Mouse (Mus musculus): Measurements from ENCODE around the gene Dusp3. TPM values are rescaled to one million over a fixed set of nuclear protein-coding genes. Genes with fewer than 3 reads are reported as not detected.

The Dusp3 gene
- polyA plus RNA-seq, 1 experiment from 2014 or later: 14.5 TPM

DNA sequence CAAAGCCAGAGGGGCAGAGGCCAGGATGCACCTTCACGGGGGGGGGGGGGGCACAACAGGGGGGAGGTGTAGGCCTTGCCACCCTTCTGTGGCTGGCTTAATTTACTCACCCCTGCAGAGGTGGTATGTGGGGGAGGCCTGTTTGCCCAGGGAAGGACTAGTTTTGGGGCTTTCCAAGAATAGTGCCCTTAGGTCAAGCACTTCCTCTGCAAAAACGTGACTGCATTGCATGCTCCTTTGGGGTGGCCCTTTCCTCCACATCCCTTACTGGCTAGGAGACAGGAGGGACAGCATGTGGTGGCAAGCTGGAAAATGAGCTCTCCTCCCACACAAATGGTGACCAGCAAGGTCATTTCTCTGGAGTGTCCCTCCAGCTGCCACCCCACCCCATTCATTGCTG lies 21.3 kb downstream of the Dusp3 start:
- WGBS: 20% methylated on average over 2 of the region's 2 CpGs
- no peak for ATAC-seq
- no peaks in the 10 kb centered on the region for H3K9me3 ChIP-seq (ENCODE audit: control insufficient read depth, low read length)
- peaks cover 54% of the 10 kb centered on the region for H3K27me3 ChIP-seq (replicated peaks; ENCODE audit: control insufficient read depth, insufficient read depth, low read length)
- no peak overlapping the region for H3K27ac ChIP-seq (ENCODE audit: low read length)
- peaks cover 22% of the 10 kb centered on the region for H3K4me1 ChIP-seq (replicated peaks; ENCODE audit: control insufficient read depth, insufficient read depth, low read length)
- H3K36me3 ChIP-seq (ENCODE audit: control insufficient read depth, insufficient read depth): no peaks in the 10 kb centered on the region
- H3K4me3 ChIP-seq (replicated peaks; ENCODE audit: low read length): no peak overlapping the region
- no peak overlapping the region for H3K9ac ChIP-seq (replicated peaks; ENCODE audit: low read depth, low read length)
- no peak overlapping the region for H3K4me2 ChIP-seq (ENCODE audit: low read length)

- H3K36me3 ChIP-seq (ENCODE audit: control insufficient read depth, insufficient read depth): no peaks in the 10 kb centered on the region
- ATAC-seq: no peak
- 4% methylated on average over 8 of the region's 8 CpGs for WGBS
- no peak overlapping the region for H3K9ac ChIP-seq (replicated peaks; ENCODE audit: low read depth, low read length)
- no peak overlapping the region for H3K4me2 ChIP-seq (ENCODE audit: low read length)
- H3K9me3 ChIP-seq (ENCODE audit: control insufficient read depth, low read length): no peaks in the 10 kb centered on the region
- H3K27ac ChIP-seq (ENCODE audit: low read length): no peak overlapping the region
- H3K27me3 ChIP-seq (replicated peaks; ENCODE audit: control insufficient read depth, insufficient read depth, low read length): peaks cover 54% of the 10 kb centered on the region
- peaks cover 22% of the 10 kb centered on the region for H3K4me1 ChIP-seq (replicated peaks; ENCODE audit: control insufficient read depth, insufficient read depth, low read length)
- H3K4me3 ChIP-seq (replicated peaks; ENCODE audit: low read length): no peak overlapping the region
These were observed 22.2 kb downstream of the Dusp3 start for GRCm38 (mm10) chr11:101964647-101965046.

GRCm38 (mm10) chr11:101963473-101964291 lies 23.1 kb downstream of the Dusp3 start:
- 0 out of 2 replicates have a peak, but pooled peaks have one; percentile 47 for ATAC-seq
- no peak overlapping the region for H3K27ac ChIP-seq (ENCODE audit: low read length)
- peak overlapping the region; percentile 63 for H3K4me3 ChIP-seq (replicated peaks; ENCODE audit: low read length)
- H3K36me3 ChIP-seq (ENCODE audit: control insufficient read depth, insufficient read depth): no peaks in the 10 kb centered on the region
- WGBS: under 1% methylated on average over 78 of the region's 78 CpGs
- H3K9me3 ChIP-seq (ENCODE audit: control insufficient read depth, low read length): no peaks in the 10 kb centered on the region
- H3K27me3 ChIP-seq (replicated peaks; ENCODE audit: control insufficient read depth, insufficient read depth, low read length): peaks cover 54% of the 10 kb centered on the region
- H3K4me2 ChIP-seq (ENCODE audit: low read length): peak overlapping the region; percentile 97
- H3K9ac ChIP-seq (replicated peaks; ENCODE audit: low read depth, low read length): peak overlapping the region; percentile 67
- peaks cover 21% of the 10 kb centered on the region for H3K4me1 ChIP-seq (replicated peaks; ENCODE audit: control insufficient read depth, insufficient read depth, low read length)

DNA sequence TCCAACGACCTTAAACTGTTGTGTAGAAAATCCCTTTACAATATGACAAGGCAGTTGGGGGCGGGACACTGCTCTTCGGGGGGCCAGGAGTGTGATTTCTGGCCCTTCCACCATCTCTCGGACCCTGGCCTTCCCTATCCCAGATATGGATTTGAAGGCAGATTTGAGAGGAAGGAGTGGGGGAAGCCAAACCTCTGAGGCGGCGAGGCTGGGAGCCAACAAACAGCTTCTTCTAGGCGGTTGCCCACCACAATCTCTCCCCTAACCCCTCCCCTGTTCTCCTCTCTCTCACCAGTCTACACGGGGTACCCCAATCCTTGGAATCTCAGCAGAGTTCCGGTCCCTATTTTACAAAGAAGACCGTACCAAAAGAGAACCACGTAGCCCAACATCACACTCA lies 23.8 kb downstream of the Dusp3 start:
- Histone ChIP-seq H3K27ac (ENCODE audit: low read length) (no peak overlapping the region), H3K4me2 (ENCODE audit: low read length) (peak overlapping the region; percentile 97), H3K4me1 (replicated peaks; ENCODE audit: control insufficient read depth, insufficient read depth, low read length) (peaks cover 18% of the 10 kb centered on the region), H3K9ac (replicated peaks; ENCODE audit: low read depth, low read length) (no peak overlapping the region), H3K9me3 (ENCODE audit: control insufficient read depth, low read length) (no peaks in the 10 kb centered on the region), H3K4me3 (replicated peaks; ENCODE audit: low read length) (no peak overlapping the region), H3K36me3 (ENCODE audit: control insufficient read depth, insufficient read depth) (no peaks in the 10 kb centered on the region), H3K27me3 (replicated peaks; ENCODE audit: control insufficient read depth, insufficient read depth, low read length) (peaks cover 54% of the 10 kb centered on the region)
- 2% methylated on average over 11 of the region's 11 CpGs for WGBS
- ATAC-seq: no peak

DNA sequence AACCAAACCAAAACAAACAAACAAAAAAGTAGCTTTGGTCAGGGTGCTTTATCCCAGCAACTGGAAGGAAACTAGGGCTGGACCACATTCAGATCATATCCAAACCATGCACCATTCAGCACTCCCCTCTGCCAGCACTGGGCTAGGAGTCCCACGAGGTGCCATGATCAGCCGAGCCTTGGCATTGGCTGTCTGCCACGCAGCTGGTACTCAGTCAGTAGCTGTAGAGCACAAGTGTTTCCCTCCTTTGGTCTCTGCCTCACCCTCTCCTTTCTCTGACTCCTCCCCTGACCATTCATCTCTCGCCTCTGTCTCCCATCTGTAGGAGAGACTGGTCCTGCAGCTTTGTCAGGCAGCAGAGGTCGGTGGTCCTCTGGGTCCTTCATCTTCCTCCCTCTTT lies 29.3 kb downstream of the Dusp3 start:
- no peaks in the 10 kb centered on the region for H3K9me3 ChIP-seq (ENCODE audit: control insufficient read depth, low read length)
- 48% methylated on average over 5 of the region's 5 CpGs for WGBS
- H3K4me2 ChIP-seq (ENCODE audit: low read length): no peak overlapping the region
- H3K4me3 ChIP-seq (replicated peaks; ENCODE audit: low read length): no peak overlapping the region
- H3K4me1 ChIP-seq (replicated peaks; ENCODE audit: control insufficient read depth, insufficient read depth, low read length): no peaks in the 10 kb centered on the region; the same call in 1 of the 2 replicates
- no peak for ATAC-seq
- no peaks in the 10 kb centered on the region for H3K36me3 ChIP-seq (ENCODE audit: control insufficient read depth, insufficient read depth)
- no peak overlapping the region for H3K27ac ChIP-seq (ENCODE audit: low read length)
- H3K9ac ChIP-seq (replicated peaks; ENCODE audit: low read depth, low read length): no peak overlapping the region
- peaks cover 18% of the 10 kb centered on the region for H3K27me3 ChIP-seq (replicated peaks; ENCODE audit: control insufficient read depth, insufficient read depth, low read length)

DNA sequence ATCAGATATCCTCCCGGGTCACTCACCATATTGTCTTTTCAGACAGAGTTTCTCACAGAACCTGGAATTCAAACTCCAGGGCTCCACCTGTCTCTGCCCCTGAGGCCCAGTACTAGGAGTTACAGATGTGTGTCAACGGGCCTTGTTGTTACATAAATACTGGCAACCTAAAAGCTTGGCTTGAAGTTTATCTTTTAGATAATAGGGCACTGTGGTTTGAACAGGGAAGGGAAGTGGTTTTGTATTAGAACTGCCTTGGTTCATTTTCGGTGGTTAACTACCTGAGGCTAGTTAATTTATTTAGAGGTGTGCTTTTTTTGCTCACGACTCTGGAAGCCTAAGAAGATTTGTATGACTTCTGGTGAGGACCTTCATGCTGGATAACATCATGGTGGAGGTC lies 33.4 kb downstream of the Dusp3 start:
- Histone ChIP-seq H3K36me3 (ENCODE audit: control insufficient read depth, insufficient read depth) (no peaks in the 10 kb centered on the region), H3K4me2 (ENCODE audit: low read length) (no peak overlapping the region), H3K4me3 (replicated peaks; ENCODE audit: low read length) (no peak overlapping the region), H3K9ac (replicated peaks; ENCODE audit: low read depth, low read length) (no peak overlapping the region), H3K27me3 (replicated peaks; ENCODE audit: control insufficient read depth, insufficient read depth, low read length) (no peaks in the 10 kb centered on the region), H3K27ac (ENCODE audit: low read length) (no peak overlapping the region), H3K4me1 (replicated peaks; ENCODE audit: control insufficient read depth, insufficient read depth, low read length) (no peaks in the 10 kb centered on the region; the same call in 1 of the 2 replicates), H3K9me3 (ENCODE audit: control insufficient read depth, low read length) (no peaks in the 10 kb centered on the region)
- no peak for ATAC-seq
- 80% methylated on average over 4 of the region's 4 CpGs for WGBS

- no peaks in the 10 kb centered on the region for H3K27me3 ChIP-seq (replicated peaks; ENCODE audit: control insufficient read depth, insufficient read depth, low read length)
- no peaks in the 10 kb centered on the region for H3K9me3 ChIP-seq (ENCODE audit: control insufficient read depth, low read length)
- H3K36me3 ChIP-seq (ENCODE audit: control insufficient read depth, insufficient read depth): no peaks in the 10 kb centered on the region
- no peak overlapping the region for H3K4me2 ChIP-seq (ENCODE audit: low read length)
- no peak overlapping the region for H3K9ac ChIP-seq (replicated peaks; ENCODE audit: low read depth, low read length)
- H3K4me3 ChIP-seq (replicated peaks; ENCODE audit: low read length): no peak overlapping the region
- H3K27ac ChIP-seq (ENCODE audit: low read length): no peak overlapping the region
- 14% methylated on average over 24 of the region's 24 CpGs for WGBS
- ATAC-seq: no peak
- H3K4me1 ChIP-seq (replicated peaks; ENCODE audit: control insufficient read depth, insufficient read depth, low read length): no peaks in the 10 kb centered on the region; the same call in 1 of the 2 replicates
These were observed 34.1 kb downstream of the Dusp3 start for GRCm38 (mm10) chr11:101952541-101953341.

- no peak overlapping the region for H3K4me3 ChIP-seq (replicated peaks; ENCODE audit: low read length)
- H3K9ac ChIP-seq (replicated peaks; ENCODE audit: low read depth, low read length): no peak overlapping the region
- no peak for ATAC-seq
- no peaks in the 10 kb centered on the region for H3K27me3 ChIP-seq (replicated peaks; ENCODE audit: control insufficient read depth, insufficient read depth, low read length)
- no peaks in the 10 kb centered on the region; the same call in 1 of the 2 replicates for H3K4me1 ChIP-seq (replicated peaks; ENCODE audit: control insufficient read depth, insufficient read depth, low read length)
- no peak overlapping the region for H3K4me2 ChIP-seq (ENCODE audit: low read length)
- WGBS: 85% methylated on average over 5 of the region's 5 CpGs
- no peaks in the 10 kb centered on the region for H3K9me3 ChIP-seq (ENCODE audit: control insufficient read depth, low read length)
- no peaks in the 10 kb centered on the region for H3K36me3 ChIP-seq (ENCODE audit: control insufficient read depth, insufficient read depth)
- no peak overlapping the region for H3K27ac ChIP-seq (ENCODE audit: low read length)
These were observed 36.8 kb downstream of the Dusp3 start for GRCm38 (mm10) chr11:101950021-101950420.

GRCm38 (mm10) chr11:101946525-101946924 lies 40.3 kb downstream of the Dusp3 start:
- Histone ChIP-seq H3K9me3 (ENCODE audit: control insufficient read depth, low read length) (no peaks in the 10 kb centered on the region), H3K4me3 (replicated peaks; ENCODE audit: low read length) (no peak overlapping the region), H3K27me3 (replicated peaks; ENCODE audit: control insufficient read depth, insufficient read depth, low read length) (no peaks in the 10 kb centered on the region), H3K4me1 (replicated peaks; ENCODE audit: control insufficient read depth, insufficient read depth, low read length) (no peaks in the 10 kb centered on the region), H3K9ac (replicated peaks; ENCODE audit: low read depth, low read length) (no peak overlapping the region), H3K27ac (ENCODE audit: low read length) (no peak overlapping the region), H3K36me3 (ENCODE audit: control insufficient read depth, insufficient read depth) (no peaks in the 10 kb centered on the region), H3K4me2 (ENCODE audit: low read length) (no peak overlapping the region)
- WGBS: 28% methylated on average over 5 of the region's 5 CpGs
- no peak for ATAC-seq

All from forebrain, embryonic 16.5 days (tissue).